Comparison of ENCODE assay signal across 17 mouse cellular contexts in the genomic region with DNA sequence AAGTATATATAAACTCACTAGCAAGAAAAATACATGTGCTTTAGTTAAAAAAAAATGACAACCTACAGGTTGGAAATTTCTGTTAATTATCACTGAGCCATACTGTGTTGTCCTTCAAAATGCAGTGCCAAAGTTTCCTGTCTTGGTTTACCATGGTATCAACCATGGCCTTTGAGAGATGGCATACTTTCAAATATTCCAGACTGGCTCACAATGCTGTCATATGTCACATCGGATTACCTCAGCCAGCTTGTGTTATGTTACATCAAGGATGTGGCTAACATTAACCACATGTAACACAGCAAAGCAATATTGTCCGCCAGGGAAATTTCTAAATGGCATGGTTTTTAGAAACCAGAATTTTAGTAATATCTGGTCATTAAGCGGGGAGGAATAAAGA.
"Had no signal": no experiment of that assay in that cellular context is flagged by ENCODE, and none has a peak within 500 bp of the region (broad histone marks: within the 10 kb centered on the region; RNA-seq: fewer than 3 reads in every experiment).

No protein-coding gene starts in this region.

- H3K27ac ChIP-seq: lung, embryonic 15.5 days; macrophage; midbrain, embryonic 13.5 days; midbrain, embryonic 15.5 days; neural tube, embryonic 12.5 days; stomach, embryonic 15.5 days; stomach, postnatal 0 days had no signal

- H3K4me2 ChIP-seq: lung, embryonic 15.5 days; midbrain, embryonic 11.5 days; midbrain, embryonic 13.5 days; midbrain, embryonic 15.5 days; neural tube, embryonic 12.5 days; stomach, embryonic 15.5 days had no signal

- H3K4me3 ChIP-seq: lung, embryonic 15.5 days; megakaryocyte, embryonic 14.5 days; midbrain, embryonic 13.5 days; midbrain, embryonic 15.5 days; neural tube, embryonic 12.5 days; stomach, embryonic 15.5 days had no signal

- DNase-seq: lung, adult 2 months; lung, postnatal 14 days; lung, postnatal 36 days; right cerebral cortex, postnatal 14 days; thymus, adult 2 months; thymus, postnatal 25 days; thymus, postnatal 4 days had no signal

- H3K9me3 ChIP-seq: lung, embryonic 15.5 days; megakaryocyte, embryonic 14.5 days; midbrain, embryonic 13.5 days; midbrain, embryonic 15.5 days; neural tube, embryonic 12.5 days; stomach, embryonic 15.5 days had no signal

- ATAC-seq: lung, postnatal 0 days; midbrain, embryonic 13.5 days; midbrain, embryonic 15.5 days had no signal

- H3K27me3 ChIP-seq: lung, embryonic 15.5 days; megakaryocyte, embryonic 14.5 days; midbrain, embryonic 13.5 days; midbrain, embryonic 15.5 days; neural tube, embryonic 12.5 days; stomach, embryonic 15.5 days had no signal

- H3K36me3 ChIP-seq: lung, embryonic 15.5 days; midbrain, embryonic 13.5 days; midbrain, embryonic 15.5 days; neural tube, embryonic 12.5 days; stomach, embryonic 15.5 days had no signal

- H3K4me1 ChIP-seq: lung, embryonic 15.5 days; megakaryocyte, embryonic 14.5 days; midbrain, embryonic 13.5 days; midbrain, embryonic 15.5 days; neural tube, embryonic 12.5 days; stomach, embryonic 15.5 days had no signal

- H3K9ac ChIP-seq: lung, embryonic 15.5 days; midbrain, embryonic 13.5 days; midbrain, embryonic 15.5 days; neural tube, embryonic 12.5 days; stomach, embryonic 15.5 days had no signal
